Mouse (Mus musculus) retina, embryonic 14.5 days (tissue): Measurements from ENCODE around the gene Tnni1.

Source experiments
- DNase-seq: peaks from one replicate; pipeline ENCODE4 v3.0.0-alpha.2; 2015; ENCODE audit warnings: low spot score

Gene Tnni1

GRCm38 (mm10) chr1:135767324-135767890 is 11.8 kb upstream of the Tnni1 start:
- DNase-seq = no peak

DNA sequence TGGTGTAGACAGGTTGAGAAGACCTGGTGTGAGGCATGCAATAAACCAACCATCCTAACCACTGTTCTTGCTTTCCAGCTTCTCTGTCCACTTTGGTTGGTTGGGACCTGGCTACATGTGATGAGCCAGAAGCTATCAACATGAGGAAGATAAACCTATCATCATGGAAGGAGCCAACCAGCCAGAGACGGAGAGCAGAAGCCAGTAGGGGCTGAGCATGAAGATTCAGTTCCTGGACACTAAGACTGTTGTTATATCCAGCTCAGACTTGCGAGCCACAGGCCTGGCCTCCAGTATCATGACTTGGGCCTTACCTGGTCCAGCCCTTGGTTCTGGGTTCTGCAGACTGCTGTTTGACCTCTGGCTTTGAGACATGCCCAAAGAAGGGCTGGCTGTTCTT is 10.8 kb upstream of the Tnni1 start:
- DNase-seq = no peak

- no peak for DNase-seq
These were observed 9.0 kb upstream of the Tnni1 start for GRCm38 (mm10) chr1:135770237-135770636.

GRCm38 (mm10) chr1:135770896-135771572 is 8.2 kb upstream of the Tnni1 start:
- DNase-seq = no peak

DNA sequence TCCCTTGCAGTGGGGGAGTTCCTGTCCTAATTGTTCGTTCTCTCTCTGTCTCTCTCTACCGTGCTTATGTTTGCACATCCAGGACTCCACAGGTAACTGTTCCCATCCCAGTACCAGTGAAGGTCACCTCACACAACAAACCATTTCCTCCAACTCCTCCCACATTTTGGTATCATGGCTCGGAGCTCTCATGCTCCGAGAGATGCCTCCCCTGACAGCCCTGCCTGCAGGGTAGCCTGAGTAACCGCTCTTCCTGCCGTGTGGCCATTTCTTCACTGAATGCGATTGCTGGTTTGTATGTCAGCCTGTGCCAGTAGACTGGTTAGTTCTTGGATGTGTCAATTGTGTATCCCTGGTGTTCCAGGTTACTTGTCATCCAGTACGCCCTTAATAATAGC is 7.7 kb upstream of the Tnni1 start:
- no peak for DNase-seq

GRCm38 (mm10) chr1:135776596-135776995 is 2.6 kb upstream of the Tnni1 start:
- DNase-seq = no peak

GRCm38 (mm10) chr1:135777046-135777445 is 2.2 kb upstream of the Tnni1 start:
- DNase-seq = no peak

DNA sequence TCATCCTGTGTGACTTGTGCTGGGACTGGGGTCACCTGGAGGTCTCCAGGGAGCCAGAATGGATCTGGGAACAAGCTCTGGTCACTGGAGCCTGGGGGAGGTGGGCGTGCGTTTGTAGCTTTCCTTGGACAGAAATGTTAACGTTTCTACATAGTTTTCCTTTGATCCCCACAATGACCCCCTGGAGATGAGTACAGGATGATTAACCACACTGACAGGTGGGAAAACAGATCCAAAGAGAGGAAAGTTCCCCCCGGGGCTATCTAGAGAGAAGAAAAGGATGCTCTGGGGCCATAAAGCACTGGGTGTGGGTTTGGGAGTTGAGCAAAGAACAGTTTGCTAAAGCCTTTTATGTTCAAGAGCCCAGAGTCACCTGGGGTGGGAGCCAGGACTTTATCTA is 1.4 kb downstream of the Tnni1 start:
- no peak for DNase-seq

DNA sequence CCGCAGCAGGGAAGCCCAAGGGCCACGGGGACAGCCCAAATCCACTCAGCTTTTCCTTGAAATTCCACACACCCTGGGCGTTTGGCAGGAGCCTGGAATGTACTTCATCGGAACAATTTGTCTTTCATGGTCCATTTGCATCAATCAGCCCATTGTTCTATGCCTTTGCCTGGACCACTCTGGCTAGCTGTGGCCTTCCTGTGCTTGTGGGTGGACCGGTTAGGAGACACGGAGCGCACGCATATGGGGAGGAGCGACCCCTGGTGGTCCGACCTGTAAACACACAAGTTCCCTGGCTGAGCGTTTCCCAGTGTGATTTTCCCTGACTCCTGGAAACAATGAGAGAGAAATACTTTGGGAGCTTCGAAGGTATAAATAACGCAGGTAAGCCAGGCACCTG is 2.0 kb downstream of the Tnni1 start:
- DNase-seq = peak; percentile 86

GRCm38 (mm10) chr1:135782816-135783215 is 3.6 kb downstream of the Tnni1 start:
- no peak for DNase-seq

GRCm38 (mm10) chr1:135787799-135788198 is 8.6 kb downstream of the Tnni1 start:
- peak; percentile 91 for DNase-seq

DNA sequence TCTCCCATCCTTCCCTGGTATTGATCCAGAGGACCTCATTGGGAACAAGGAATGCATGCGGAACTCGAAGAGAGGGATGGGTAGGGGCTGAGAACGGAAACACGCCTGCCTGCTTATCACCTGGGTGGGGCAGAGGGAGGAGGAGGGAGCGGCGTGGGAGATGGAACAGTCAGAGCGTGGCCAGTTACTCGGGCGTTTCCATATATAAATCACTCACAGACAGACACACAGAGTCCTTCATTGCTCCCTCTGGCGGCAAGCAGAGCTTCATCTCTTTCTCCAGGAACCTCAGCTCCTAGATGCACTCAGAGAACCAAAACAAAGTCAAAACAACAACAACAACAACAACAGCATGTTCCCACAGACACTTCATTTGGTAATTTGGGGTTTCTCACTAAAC is 9.5 kb downstream of the Tnni1 start:
- no peak for DNase-seq

- peak; percentile 83 for DNase-seq
These were observed 10.6 kb downstream of the Tnni1 start for GRCm38 (mm10) chr1:135789815-135790214.

DNA sequence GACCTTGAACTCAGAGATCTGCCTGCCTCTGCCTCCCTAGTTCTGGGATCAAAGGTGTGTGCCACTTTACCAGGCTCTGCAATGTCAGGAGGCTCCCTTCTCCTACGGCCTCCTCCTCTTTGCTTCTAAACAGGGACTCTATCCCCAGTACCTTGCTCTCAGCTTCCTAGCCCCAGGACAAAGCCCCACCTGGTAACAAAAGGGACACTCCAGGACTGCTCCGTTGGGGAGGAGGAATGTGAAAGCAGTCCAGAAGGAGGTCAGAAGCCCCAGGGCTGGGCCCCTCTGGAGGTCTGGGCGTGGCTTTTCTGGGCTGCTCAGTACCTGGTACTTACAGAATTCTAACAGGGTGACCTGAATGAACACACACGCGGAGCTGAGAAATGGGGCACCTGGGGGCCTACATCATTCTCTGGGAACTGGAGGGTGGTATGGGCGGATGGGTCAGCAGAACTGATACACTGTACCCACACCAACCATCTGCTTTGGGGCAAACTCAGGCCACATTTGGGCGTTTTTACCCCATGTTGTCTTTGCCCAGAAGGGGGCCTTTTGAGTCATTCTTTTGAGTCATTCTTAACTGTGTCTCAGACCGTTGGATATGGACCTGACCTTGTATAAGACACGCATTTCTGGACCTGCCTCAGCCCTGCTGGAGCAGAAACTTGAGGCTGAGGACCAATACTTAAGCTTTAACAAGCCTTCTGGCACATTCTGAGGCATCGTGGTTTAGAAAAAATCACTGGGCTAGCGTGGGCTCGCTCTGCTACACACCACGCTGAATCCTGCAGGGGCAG is 13.1 kb downstream of the Tnni1 start:
- DNase-seq = no peak

- peak; percentile 47 for DNase-seq
These were observed 14.4 kb downstream of the Tnni1 start for GRCm38 (mm10) chr1:135793370-135794215.

GRCm38 (mm10) chr1:135794216-135795134 is 15.2 kb downstream of the Tnni1 start:
- peak; percentile 56 for DNase-seq

DNA sequence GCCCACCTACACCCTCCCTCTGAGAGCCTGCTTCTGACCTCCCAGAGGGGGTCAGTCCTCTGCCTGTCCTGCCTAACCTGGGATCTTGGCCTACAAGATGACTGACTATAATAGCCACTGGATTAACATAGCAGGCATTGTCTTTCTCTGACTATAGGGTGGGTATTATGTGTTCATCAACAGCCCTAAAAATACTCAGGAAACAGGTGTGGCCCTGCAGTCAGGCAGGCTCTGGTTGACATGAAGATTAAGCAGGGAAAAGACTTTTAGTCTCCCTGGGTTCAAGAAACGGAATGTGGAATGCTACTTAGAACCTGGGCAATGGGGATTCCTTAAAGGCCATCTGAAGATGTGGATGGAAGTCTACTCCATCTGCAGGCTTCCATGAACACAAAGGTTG is 19.3 kb downstream of the Tnni1 start:
- DNase-seq = no peak

DNA sequence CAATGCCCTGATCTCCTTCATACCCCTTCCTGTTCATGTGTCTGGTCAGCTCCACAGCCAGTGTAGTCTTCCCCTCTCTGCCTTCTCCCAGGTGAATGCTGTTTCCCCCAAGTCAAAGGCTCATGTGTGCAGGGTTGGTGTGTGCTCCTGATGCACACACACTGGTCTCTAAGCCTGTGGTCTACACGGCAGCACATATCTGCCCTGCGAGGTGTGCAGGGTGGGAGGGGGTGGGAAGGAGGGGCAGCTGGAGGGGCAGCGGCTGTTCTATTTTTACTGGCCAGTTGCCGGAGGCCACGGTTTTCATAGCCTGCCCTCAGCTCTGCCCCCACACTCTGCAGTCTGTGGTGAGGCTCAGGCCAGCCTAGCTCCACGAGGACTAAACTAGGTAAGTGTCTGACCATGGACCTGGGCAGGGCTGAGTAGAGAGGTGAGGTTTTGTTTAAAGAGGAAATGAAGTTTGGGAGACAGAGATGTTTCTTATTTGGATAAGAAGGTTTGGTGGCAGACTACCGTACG is 19.9 kb downstream of the Tnni1 start:
- no peak for DNase-seq

GRCm38 (mm10) chr1:135800192-135800950 is 21.1 kb downstream of the Tnni1 start:
- DNase-seq = no peak

DNA sequence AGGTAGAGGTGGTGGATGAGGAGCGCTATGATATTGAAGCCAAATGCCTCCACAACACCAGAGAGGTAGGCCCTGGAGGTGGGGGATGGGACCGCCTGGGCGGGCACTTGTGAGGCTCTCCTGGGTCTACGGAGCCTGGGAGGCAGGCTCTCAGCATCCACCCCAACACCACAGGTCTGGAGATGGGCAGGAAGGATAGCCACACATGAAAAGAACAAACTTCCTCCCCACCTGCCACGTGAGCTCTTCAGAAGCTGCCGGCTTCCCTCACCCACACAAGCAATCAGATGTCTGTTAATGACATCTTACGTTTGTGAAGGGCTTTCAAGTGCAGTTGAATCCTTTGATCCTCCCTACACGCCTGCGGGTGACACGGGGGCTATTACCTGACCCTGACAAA is 28.3 kb downstream of the Tnni1 start:
- DNase-seq = no peak
